Mouse (Mus musculus) erythroid progenitor cell, adult 5-6 weeks (primary cell): ENCODE data around the gene Rab36. TPM values are rescaled to one million over a fixed set of nuclear protein-coding genes. Genes with fewer than 3 reads are reported as not detected.
A peak's percentile ranks its signal among the peaks of the same experiment; 100 is the strongest.

Source experiments
- ATAC-seq: replicated peaks from 2 replicates; pipeline ENCODE4 v1.8.0; 2016; ENCODE audit warnings: moderate number of reproducible peaks, mild to moderate bottlenecking, moderate TSS enrichment, inconsistent platforms; ENCODE audit not compliant: poor library complexity, low FRiP score, severe bottlenecking
- total RNA-seq, 2 experiments: library from RNA; stranded (forward) in 1 of 2; stranded (reverse) in 1 of 2; fragments of 150-400 nt in 1 of 2; fragments of 186-747, 209-891 nt in 1 of 2; gene quantifications; 2 replicates each; pipeline versions ENCODE4 v1.2.3 to v1.2.4; 2015 to 2017; ENCODE audit warnings: low replicate concordance in 2 of 2

Rab36 gene
- total RNA-seq (2015; ENCODE audit: low replicate concordance), result not detected in 2 replicates
- not detected in 2 replicates for total RNA-seq (2017; ENCODE audit: low replicate concordance)

DNA sequence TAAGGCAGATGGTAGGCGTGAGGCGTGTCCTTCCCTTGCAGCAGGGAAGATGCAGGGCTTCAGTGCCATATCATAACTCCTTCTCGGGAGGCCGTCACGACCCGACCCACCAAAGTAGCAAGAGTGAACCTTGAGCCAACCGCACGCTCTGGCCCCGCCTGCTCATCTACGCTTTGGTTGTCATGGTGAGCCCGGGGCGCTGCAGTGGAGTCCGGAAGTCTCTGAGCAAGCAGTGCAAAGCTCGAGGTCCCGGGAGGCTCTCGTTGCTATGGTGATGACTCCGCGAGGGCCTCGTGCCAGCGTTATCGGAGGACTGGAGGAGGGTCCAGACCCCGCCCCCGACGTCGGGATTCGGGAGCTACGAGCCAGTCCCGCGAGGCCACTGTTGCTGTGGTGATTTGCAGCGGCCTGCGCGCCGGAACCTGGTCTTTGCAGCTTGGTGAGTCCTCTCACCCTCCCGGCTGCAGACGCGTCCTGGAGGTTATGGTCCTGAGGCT, at the start of gene Rab36:
Gene Rab36 (plus strand): TSS at position 176 of the 497 bp plus-strand sequence.
- ATAC-seq, result no peak

DNA sequence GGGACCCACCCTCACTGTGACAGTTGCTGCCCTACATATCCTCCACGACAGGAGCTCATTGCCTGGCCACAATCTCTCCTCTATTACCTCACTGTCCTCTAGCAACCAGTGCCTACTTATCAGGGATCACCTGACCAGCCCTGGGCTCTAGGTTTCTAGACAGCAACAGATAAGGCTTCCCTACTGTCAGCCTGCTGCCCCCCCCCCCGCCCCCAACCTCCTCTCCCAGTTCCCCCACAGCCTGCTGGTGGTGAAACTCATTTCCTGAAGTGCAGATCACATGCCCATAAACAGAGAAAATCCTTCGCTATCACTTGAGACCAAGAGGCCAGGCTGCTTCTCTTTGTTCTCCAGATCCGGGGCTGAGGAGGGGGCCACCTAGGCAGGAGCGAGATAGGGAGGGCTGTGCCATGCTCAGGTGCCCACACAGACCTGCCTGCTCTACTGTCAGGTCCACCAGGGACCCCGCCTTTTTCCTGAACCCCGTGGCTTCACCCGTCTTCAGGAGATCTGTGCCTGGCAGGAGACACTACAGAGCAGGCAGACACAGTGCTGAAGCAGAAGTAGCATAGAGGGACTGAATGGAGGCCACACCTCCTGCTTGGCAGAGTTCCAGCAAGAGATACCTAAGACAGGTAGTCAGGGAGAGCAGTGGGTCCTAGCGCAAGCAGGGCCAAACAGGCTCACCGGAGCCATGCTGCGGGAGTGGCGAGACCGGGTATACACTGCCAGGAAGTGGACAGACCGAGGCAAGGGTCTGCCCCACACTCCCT, 49.0 kb upstream of the Rab36 start:
- no peak for ATAC-seq

DNA sequence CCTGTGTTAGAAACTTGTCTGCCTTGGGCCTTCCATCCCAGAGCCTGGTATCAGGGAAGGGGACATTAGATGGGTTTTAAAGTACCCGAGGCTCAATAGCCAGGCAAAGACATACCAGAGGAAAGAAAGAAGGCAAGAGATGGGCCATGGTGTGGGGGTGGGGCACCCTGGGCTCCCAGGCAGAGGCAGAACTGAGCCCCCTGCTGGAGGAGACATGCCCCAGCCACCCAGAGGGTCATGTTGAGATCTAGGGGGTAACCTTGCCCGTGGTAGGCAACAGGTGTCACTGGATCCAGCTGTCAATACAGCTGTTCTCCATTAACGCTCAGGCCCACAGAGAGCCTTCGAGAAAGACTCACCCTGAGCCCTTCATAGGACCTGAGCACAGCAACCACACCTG, 47.0 kb upstream of the Rab36 start:
- ATAC-seq, result no peak

DNA sequence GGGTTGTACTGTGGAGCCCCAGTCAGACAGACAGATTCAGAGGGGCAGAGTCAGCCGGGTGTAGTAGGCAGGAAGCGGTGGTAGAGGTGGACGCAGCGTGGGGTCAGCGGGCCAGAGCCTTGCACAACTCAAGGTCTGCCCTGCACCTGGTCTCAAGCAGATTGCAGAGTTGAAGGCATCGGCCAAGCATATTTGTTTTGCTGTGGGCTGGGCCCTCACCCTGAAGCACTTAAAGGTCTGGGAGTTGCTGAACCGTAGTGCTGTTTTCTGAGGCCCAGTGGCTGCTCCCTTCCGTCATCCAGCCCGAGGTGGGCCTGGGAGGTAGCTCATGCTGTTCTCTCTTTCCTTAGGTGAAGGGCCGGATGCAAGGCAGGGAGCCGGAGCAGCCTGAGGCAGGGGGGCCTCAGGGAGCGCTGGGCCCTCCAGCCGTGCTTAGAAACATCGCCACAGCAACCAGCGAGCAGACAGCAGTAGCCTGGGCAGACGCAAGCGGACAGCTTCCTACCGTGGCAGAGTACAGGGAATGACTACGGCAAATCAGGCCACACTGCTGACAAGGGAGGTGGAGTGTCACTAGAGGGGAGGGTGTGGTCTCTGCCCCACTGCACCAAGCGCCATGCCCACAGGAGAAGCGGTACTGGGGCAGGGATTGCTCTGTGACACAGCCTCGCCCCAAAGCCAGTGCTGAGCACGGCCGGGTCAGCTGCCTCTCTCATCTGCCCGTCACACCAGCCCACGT, 46.1 kb upstream of the Rab36 start:
- ATAC-seq, result no peak

DNA sequence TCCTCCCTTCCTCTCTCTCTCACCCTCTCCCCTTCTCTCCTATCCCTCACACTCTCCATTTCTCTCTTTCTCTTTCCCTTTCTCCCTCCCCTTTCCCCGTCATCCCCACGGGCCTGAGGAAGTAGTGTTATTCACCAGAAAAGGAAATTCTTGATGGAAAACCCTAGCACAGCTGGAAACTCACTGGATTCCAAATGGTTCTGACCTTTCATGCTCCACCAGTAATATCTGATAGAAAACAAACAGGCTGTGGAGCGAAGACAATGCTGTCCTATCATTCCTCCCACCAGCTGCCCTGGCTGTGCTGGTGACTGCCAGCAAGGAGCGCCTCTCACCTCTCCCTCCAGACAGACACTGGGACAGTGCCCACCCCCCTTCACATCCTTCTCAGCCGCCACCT, 42.0 kb upstream of the Rab36 start:
- no peak for ATAC-seq

DNA sequence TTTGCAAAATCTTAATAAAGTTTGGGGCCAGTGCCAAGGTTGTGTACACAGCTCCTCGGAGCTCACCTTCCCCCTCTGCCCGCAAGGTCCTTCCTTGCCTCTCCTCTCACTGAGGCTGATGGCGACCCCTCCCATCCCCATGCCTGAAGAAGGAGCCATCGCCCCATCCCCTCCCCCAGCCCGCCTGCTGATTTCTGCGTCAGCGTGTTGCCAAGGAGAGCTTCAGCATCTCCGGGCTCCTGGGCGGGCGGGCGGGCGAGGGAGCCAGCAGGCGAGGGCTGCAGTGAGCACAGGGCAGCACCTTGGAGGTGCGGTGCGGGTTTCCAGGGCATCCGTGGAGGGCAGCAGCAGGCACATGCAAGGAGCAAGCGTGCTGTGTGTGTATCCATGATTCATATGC, 41.5 kb upstream of the Rab36 start:
- no peak for ATAC-seq

DNA sequence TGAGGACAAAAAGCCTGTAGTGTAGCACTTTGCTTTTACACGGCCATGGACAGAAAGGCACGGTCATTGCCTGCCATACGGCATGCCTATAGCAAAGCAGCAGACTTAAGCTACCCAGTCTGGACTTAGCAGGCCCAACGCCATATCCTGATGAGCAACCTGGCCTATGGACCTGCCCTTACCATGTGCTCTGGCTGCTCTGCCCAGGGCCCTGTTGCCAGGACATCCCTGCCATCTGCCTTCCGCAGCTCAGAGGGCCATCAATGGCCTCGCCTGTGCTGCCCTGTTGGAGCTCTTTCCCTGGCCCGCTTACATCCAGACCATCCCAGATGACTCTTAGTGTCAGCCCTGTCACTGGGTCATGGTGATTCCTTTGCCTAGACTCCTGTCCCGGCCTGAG, 35.5 kb upstream of the Rab36 start:
- no peak for ATAC-seq

DNA sequence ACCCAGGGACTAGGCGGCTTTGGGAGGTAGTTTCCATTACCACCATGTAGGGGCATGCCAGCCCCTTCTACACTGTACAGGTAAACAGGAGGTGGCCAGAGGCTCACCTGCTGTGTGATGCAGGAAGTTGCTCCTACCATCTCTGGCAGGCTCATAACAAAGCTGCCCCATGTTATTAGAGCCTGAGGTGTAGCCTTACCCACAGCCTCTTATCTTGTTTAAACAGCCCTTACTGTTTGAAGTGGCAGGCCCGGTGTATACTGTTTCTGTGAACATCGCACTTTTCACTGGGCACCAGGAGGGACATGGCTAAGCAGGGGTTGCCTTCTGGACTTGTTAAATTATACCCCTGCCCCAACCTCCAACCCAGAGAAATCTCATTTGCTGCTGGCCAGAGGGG, 32.8 kb upstream of the Rab36 start:
- 0 out of 2 replicates have a peak, but pooled peaks have one; percentile 23 for ATAC-seq

DNA sequence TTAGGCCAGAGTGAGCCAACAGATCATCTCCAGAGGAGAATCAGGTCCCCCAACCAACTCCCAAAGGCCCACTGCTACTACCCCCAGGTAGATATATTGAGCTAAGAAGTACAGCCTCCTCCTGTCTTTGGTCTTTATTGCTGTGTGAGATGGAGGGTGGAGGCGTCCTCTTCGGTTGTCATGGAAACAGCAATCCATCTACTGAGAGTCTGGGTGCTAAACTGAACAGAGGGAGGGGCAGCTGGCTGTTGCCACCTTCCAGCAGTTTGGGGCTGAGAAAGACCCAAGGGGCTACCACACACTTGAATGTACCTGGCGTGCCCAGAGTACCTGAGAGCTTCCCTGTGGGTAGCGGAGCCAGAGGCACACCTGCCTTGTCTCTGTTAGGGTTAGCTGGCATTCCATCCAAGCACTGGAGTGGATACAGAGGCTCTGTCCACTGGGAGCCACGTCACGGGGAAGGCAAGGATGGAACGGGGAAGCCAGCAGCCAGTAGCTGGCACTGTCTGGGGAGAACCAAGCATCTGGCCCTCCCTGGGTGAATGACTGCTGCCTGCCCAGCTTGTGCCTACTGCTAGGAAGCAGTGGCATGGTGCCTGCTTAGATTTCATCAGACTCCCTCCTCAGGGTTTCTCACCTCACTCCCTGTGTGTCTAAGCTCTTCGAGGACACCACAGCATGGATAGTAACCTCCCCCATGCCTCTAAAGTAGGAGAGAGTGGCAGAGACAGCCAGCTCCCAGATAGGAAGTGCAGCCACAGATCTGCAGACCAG, 29.8 kb upstream of the Rab36 start:
- no peak for ATAC-seq

DNA sequence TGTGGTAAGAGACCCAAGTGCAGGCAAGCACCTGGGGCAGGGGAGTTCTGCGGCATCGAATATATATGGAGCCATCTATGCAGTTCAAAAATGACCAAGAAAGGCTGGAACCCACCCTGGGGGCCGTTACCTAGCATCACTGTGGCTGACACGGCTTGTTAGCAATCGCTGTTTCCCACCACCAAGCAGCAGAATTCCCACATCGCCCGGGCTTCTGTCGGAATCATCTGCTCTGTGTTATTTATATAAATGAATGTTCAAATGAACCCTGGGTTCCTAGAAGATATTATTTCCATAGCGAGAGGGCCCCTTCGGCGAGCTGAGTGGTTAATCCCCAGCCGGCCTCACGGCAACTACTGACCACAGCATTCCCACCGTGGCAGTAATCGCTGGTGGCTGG, 26.2 kb upstream of the Rab36 start:
- ATAC-seq, result no peak

DNA sequence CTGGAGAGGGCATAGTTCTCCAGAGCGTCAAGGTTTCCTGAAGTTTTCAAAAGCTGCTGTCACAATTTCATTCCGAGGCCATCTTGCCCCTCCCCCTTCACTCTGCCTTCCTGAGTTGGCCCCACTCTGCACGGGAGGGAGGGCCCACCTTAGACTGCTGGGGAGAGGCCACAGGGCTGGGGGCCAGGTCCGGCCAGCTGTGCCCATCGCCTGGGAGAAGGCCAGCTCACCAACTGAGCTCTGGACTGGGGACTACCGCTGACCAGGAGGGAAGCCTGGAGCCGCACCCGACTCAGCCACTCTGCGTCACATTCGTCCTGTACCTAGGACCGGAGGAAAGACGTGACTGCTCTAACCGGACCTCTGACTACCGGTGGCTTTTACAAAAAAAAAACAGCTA, 21.4 kb upstream of the Rab36 start:
- no peak for ATAC-seq

DNA sequence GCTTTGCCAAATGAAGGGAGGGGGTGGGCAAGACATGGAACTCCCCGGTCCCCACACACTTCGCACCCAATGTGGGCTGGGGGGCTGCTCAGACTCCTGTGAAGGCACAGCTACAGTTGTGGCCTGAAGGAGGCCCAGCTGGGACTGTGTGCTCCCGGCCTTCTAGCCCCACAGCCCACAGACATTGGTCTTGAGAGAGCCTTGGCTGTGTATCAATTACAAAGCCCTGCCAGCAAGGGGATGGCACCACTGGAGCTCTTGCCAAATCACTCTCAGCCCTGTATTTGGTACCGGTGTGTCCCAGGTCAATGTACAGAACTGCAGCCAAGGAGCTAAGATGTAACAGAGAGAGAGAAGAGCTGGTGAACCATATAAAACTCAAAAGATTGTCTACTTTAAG, 20.4 kb upstream of the Rab36 start:
- no peak for ATAC-seq

DNA sequence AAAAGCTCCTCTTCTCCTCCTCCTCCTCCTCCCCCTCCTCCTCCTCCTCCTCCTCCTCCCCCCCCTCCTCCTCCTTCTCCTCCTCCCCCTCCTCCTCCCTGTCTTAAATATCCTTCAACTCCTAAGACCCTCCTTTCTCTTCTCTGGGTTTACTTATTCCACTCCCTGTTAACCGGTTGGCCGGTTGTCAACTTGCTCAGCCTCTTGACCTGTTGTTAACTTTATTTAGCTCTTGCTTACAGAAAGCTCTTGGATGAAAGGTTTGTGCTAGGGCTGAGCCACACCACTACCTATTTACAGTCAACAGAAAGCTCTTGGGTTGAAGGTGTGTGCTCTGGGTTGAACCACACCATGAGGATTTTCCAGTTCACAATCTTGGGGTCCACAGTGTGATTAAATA, 16.6 kb upstream of the Rab36 start:
- ATAC-seq, result no peak

DNA sequence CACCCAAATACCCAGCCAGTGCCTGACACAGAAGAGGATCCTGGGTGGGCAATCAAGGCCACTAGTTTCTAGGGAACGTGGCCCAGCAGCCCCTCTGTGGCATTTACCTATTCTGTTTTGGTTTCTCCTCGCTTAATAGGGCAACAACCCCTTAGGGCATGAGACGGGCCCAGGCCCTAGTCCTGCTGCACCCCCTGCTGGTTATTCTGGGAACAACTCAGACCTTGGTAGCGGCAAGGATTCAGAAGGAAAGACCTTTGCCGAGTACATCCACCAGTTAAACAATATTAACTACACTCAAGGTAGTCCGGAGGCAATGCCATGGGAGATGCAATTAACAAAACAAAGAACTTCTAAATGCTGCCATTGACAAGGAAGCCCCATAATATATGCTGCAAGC, 15.7 kb upstream of the Rab36 start:
- ATAC-seq, result no peak

DNA sequence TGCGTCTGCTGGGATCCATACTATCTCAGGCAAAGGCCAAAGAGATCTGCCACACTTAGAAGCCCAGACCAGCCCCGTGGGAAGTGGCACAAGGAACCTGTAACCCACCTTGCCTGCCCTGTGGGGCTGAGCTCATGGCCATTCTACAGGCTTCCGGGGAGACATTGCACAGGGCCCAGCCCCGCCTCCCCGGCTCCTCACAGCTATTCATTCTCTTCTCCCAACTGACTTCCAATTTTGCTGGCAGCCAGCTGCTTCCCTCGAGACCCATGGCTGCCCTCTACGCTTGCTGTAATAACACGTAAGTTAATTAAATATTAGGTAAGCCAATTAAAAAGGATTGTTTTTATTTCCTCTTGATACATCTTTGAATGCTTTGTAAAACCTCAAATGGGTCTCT, 10.4 kb upstream of the Rab36 start:
- ATAC-seq, result no peak

DNA sequence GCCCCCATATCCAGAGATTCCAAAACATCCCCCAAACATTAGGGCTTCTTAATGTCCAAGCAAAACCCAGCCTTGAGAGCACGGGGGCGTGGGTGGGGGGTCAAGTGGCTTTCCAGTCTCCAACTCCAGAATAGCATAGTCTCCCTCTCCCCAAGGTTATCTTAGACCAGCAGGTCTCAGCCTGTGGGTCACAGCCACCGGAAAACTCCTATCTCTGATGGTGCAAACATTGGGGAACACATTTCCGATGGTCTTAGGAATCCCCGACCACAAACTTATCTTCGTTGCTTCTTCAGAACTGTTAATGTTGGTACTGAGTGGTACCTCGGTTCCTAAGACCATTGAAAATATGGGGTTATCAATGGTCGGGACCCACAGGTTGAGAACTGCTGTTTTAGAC, 8.1 kb upstream of the Rab36 start:
- 0 out of 2 replicates have a peak, but pooled peaks have one; percentile 30 for ATAC-seq

DNA sequence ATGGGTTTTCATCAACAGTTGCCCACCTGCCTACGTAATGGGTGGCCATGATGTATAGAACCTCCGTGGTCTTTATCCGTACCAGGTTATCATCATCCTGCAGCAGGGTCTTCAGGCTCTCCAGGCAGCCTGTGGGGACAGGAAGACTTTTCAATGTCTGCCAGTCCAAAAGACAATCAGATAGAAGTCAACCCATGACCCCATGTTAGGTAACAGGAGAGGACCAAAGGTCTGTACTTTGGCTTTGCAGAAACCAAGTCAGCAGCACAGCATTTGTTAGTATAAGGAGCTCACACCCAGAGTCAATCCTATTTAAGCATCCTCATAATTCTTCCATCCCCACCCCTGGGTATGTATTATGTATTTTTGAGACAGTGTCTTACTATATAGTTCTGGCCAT, 7.2 kb upstream of the Rab36 start:
- ATAC-seq, result no peak

DNA sequence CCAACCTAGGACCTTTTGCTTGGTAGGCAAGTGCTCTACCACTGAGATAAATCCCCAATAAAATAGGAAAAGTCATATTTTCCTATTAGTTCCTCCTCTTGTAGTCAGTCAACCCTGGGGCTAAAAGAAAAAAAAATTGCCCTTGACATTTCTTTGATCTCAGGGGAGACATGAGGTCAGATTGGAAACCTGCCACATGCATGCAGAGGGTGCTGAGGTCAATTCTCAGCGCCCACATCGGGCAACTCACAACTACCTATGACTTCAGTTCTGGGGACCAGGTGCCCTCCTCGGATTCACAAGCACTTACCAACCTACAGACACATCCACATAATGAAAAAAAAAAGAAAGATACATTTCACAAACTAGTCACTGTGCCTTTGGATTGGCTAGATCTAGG, 6.6 kb upstream of the Rab36 start:
- ATAC-seq, result no peak

DNA sequence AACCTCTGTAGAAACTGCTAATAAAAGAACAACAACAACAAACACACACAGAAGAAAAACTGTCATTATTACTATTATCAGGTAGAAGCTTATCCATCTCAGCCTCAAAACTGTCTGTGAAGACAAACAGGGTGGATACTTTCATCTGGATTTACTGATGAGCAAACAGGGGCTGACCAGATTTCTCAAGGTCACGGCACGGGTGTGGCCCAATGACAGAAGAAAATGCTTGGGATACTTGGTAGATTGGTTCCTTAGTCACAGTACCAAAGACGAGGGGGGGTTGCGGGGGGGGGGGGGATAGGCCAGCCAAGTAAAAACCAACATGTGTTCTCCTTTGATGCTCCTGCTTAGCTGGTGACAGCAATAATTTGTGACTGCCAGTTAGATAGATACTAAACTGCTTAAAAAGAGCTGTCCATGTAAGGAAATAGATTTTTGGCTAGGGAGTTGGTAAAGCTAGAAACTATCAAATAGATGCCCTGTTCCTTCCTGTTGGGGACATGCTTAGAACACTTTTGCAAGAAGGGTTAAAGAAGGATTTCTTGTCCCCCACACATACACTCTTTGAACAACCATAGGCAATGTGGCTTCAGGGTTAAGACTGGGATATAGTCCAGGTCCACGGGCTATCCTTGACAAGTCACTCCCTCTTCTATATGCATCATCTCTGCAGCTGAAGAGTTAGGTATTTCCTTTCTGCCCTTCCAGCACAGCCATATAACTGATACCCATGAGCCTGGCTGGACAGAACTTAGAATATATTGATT, 5.3 kb upstream of the Rab36 start:
- ATAC-seq, result no peak

DNA sequence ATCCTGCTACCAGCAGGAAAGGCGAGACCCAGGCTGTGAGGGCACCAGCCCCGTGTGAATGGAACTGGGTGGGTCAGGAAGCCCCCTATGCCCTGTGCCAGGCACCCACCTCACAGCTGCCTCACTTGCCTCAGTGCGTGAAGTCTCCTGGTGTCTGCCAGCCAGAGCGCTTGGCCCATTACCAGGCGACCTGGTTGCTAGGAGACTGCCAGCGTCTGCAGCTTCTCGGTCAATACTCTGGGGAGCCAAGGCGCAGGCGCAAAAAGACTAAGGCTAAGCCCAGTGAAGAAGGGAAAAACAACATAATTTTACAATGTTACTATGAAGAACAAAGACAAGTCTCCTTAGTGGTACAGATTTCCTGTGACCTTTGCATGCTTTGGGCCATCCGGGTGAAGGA, 4.5 kb upstream of the Rab36 start, which contains the start of gene Rsph14:
Gene Rsph14 (minus strand): TSS at position 192 of the 400 bp plus-strand sequence.
- no peak for ATAC-seq
